Mouse (Mus musculus): ENCODE results near the gene Dydc2. TPM values are rescaled to one million over a fixed set of nuclear protein-coding genes. Genes with fewer than 3 reads are reported as not detected.

Gene Dydc2
- polyA plus RNA-seq, 1 experiment from 2014 or later, result 0.90 TPM

GRCm38 (mm10) chr14:41030989-41031513, 38.0 kb downstream of the Dydc2 start:
- Histone ChIP-seq H3K9ac (no peak overlapping the region), H3K27me3 (no peaks in the 10 kb centered on the region), H3K4me2 (replicated peaks) (no peak overlapping the region), H3K4me3 (no peak overlapping the region), H3K4me1 (no peaks in the 10 kb centered on the region), H3K36me3 (no peaks in the 10 kb centered on the region), H3K9me3 (replicated peaks) (no peaks in the 10 kb centered on the region), H3K27ac (no peak overlapping the region)
- 89% methylated on average over 6 of the region's 6 CpGs for WGBS
- no peak for ATAC-seq (ENCODE audit: low FRiP score)

GRCm38 (mm10) chr14:41029303-41029702, 39.7 kb downstream of the Dydc2 start:
- no peaks in the 10 kb centered on the region for H3K4me1 ChIP-seq
- no peak for ATAC-seq (ENCODE audit: low FRiP score)
- no peaks in the 10 kb centered on the region for H3K27me3 ChIP-seq
- no peaks in the 10 kb centered on the region for H3K9me3 ChIP-seq (replicated peaks)
- no peak overlapping the region for H3K4me3 ChIP-seq
- no peak overlapping the region for H3K9ac ChIP-seq
- no peaks in the 10 kb centered on the region for H3K36me3 ChIP-seq
- H3K27ac ChIP-seq, result no peak overlapping the region
- H3K4me2 ChIP-seq (replicated peaks), result no peak overlapping the region
- WGBS, result 77% methylated on average over 4 of the region's 4 CpGs

- ATAC-seq (ENCODE audit: low FRiP score), result no peak
- Histone ChIP-seq H3K4me1 (no peaks in the 10 kb centered on the region), H3K4me3 (no peak overlapping the region), H3K27me3 (no peaks in the 10 kb centered on the region), H3K36me3 (no peaks in the 10 kb centered on the region), H3K27ac (no peak overlapping the region), H3K4me2 (replicated peaks) (no peak overlapping the region), H3K9ac (no peak overlapping the region), H3K9me3 (replicated peaks) (no peaks in the 10 kb centered on the region)
- 84% methylated on average over 7 of the region's 7 CpGs for WGBS
Observed at GRCm38 (mm10) chr14:41025594-41026284, 43.3 kb downstream of the Dydc2 start.

GRCm38 (mm10) chr14:41025087-41025486, 43.9 kb downstream of the Dydc2 start:
- Histone ChIP-seq H3K4me3 (no peak overlapping the region), H3K27ac (no peak overlapping the region), H3K4me1 (no peaks in the 10 kb centered on the region), H3K4me2 (replicated peaks) (no peak overlapping the region), H3K36me3 (no peaks in the 10 kb centered on the region), H3K27me3 (no peaks in the 10 kb centered on the region), H3K9ac (no peak overlapping the region), H3K9me3 (replicated peaks) (no peaks in the 10 kb centered on the region)
- 85% methylated on average over 2 of the region's 2 CpGs for WGBS
- ATAC-seq (ENCODE audit: low FRiP score), result no peak

GRCm38 (mm10) chr14:41021246-41021645, 47.8 kb downstream of the Dydc2 start:
- no peak overlapping the region for H3K4me3 ChIP-seq
- H3K4me2 ChIP-seq (replicated peaks), result no peak overlapping the region
- no peaks in the 10 kb centered on the region for H3K36me3 ChIP-seq
- no peaks in the 10 kb centered on the region for H3K9me3 ChIP-seq (replicated peaks)
- no peaks in the 10 kb centered on the region for H3K27me3 ChIP-seq
- no peak overlapping the region for H3K9ac ChIP-seq
- WGBS, result 87% methylated on average over 3 of the region's 3 CpGs
- no peak overlapping the region for H3K27ac ChIP-seq
- H3K4me1 ChIP-seq, result no peaks in the 10 kb centered on the region
- ATAC-seq (ENCODE audit: low FRiP score), result no peak

GRCm38 (mm10) chr14:41017460-41017859, 51.5 kb downstream of the Dydc2 start:
- H3K36me3 ChIP-seq, result no peaks in the 10 kb centered on the region
- no peak overlapping the region for H3K4me3 ChIP-seq
- no peak overlapping the region for H3K27ac ChIP-seq
- ATAC-seq (ENCODE audit: low FRiP score), result no peak
- no peaks in the 10 kb centered on the region for H3K9me3 ChIP-seq (replicated peaks)
- WGBS, result 81% methylated on average over 5 of the region's 5 CpGs
- H3K4me1 ChIP-seq, result peaks cover 8% of the 10 kb centered on the region
- H3K27me3 ChIP-seq, result no peaks in the 10 kb centered on the region
- no peak overlapping the region for H3K9ac ChIP-seq
- no peak overlapping the region for H3K4me2 ChIP-seq (replicated peaks)

- no peak for ATAC-seq (ENCODE audit: low FRiP score)
- no peaks in the 10 kb centered on the region for H3K9me3 ChIP-seq (replicated peaks)
- 84% methylated on average over 5 of the region's 5 CpGs for WGBS
- no peaks in the 10 kb centered on the region for H3K27me3 ChIP-seq
- peaks cover 8% of the 10 kb centered on the region for H3K4me1 ChIP-seq
- H3K9ac ChIP-seq, result no peak overlapping the region
- H3K4me2 ChIP-seq (replicated peaks), result no peak overlapping the region
- no peak overlapping the region for H3K4me3 ChIP-seq
- no peak overlapping the region for H3K27ac ChIP-seq
- H3K36me3 ChIP-seq, result no peaks in the 10 kb centered on the region
Observed at GRCm38 (mm10) chr14:41014701-41015240, 54.2 kb downstream of the Dydc2 start.

- peak within 1 kb of the TSS; percentile 68 for H3K4me2 ChIP-seq (replicated peaks)
- peak; percentile 99 for ATAC-seq (ENCODE audit: low FRiP score)
- H3K9me3 ChIP-seq (replicated peaks), result no peaks in the 10 kb centered on the region
- peaks cover 8% of the 10 kb centered on the region for H3K4me1 ChIP-seq
- peak within 1 kb of the TSS; percentile 51 for H3K4me3 ChIP-seq
- no peaks in the 10 kb centered on the region for H3K27me3 ChIP-seq
- no peaks in the 10 kb centered on the region for H3K36me3 ChIP-seq
- 5% methylated on average over 31 of the region's 32 CpGs for WGBS
- peak within 1 kb of the TSS; percentile 71 for H3K9ac ChIP-seq
- H3K27ac ChIP-seq, result peak within 1 kb of the TSS; percentile 56
Observed at GRCm38 (mm10) chr14:41013630-41014613, 55.1 kb downstream of the Dydc2 start, which contains the start of gene Fam213a. Gene Fam213a, minus strand, starts transcription at chr14:41013788.

GRCm38 (mm10) chr14:41013143-41013542, 55.9 kb downstream of the Dydc2 start:
- Histone ChIP-seq H3K4me3 (peak overlapping the region; percentile 51), H3K36me3 (no peaks in the 10 kb centered on the region), H3K9me3 (replicated peaks) (no peaks in the 10 kb centered on the region), H3K4me2 (replicated peaks) (peak overlapping the region; percentile 68), H3K27me3 (no peaks in the 10 kb centered on the region), H3K9ac (peak overlapping the region; percentile 71), H3K4me1 (peaks cover 8% of the 10 kb centered on the region), H3K27ac (peak overlapping the region; percentile 56; the same call in 1 of the 2 replicates)
- 25% methylated on average over 9 of the region's 9 CpGs for WGBS
- peak; percentile 3 for ATAC-seq (ENCODE audit: low FRiP score)

GRCm38 (mm10) chr14:41011916-41012315, 57.1 kb downstream of the Dydc2 start:
- Histone ChIP-seq H3K27ac (no peak overlapping the region), H3K9me3 (replicated peaks) (no peaks in the 10 kb centered on the region), H3K4me3 (no peak overlapping the region), H3K4me2 (replicated peaks) (no peak overlapping the region), H3K36me3 (no peaks in the 10 kb centered on the region), H3K27me3 (no peaks in the 10 kb centered on the region), H3K4me1 (peaks cover 8% of the 10 kb centered on the region), H3K9ac (no peak overlapping the region)
- ATAC-seq (ENCODE audit: low FRiP score), result no peak
- WGBS, result 86% methylated on average over 3 of the region's 3 CpGs

- H3K36me3 ChIP-seq, result no peaks in the 10 kb centered on the region
- H3K9ac ChIP-seq, result no peak overlapping the region
- no peak overlapping the region for H3K4me2 ChIP-seq (replicated peaks)
- ATAC-seq (ENCODE audit: low FRiP score), result no peak
- no peaks in the 10 kb centered on the region for H3K9me3 ChIP-seq (replicated peaks)
- no peak overlapping the region for H3K27ac ChIP-seq
- no peak overlapping the region for H3K4me3 ChIP-seq
- H3K27me3 ChIP-seq, result no peaks in the 10 kb centered on the region
- H3K4me1 ChIP-seq, result peaks cover 17% of the 10 kb centered on the region
- 67% methylated on average over 2 of the region's 2 CpGs for WGBS
Observed at GRCm38 (mm10) chr14:41008138-41008537, 60.9 kb downstream of the Dydc2 start.

GRCm38 (mm10) chr14:41007641-41008040, 61.4 kb downstream of the Dydc2 start:
- Histone ChIP-seq H3K9me3 (replicated peaks) (no peaks in the 10 kb centered on the region), H3K4me1 (peaks cover 16% of the 10 kb centered on the region), H3K36me3 (no peaks in the 10 kb centered on the region), H3K4me2 (replicated peaks) (no peak overlapping the region), H3K9ac (no peak overlapping the region), H3K27ac (no peak overlapping the region), H3K4me3 (no peak overlapping the region), H3K27me3 (no peaks in the 10 kb centered on the region)
- WGBS, result 43% methylated on average over 5 of the region's 5 CpGs
- no peak for ATAC-seq (ENCODE audit: low FRiP score)

Measured in hindbrain, embryonic 12.5 days (tissue).